Mouse (Mus musculus): Measurements from ENCODE around the gene Sh3tc1. TPM values are rescaled to one million over a fixed set of nuclear protein-coding genes. Genes with fewer than 3 reads are reported as not detected.

Gene Sh3tc1
- polyA plus RNA-seq, 1 experiment, result 0.01 TPM

DNA sequence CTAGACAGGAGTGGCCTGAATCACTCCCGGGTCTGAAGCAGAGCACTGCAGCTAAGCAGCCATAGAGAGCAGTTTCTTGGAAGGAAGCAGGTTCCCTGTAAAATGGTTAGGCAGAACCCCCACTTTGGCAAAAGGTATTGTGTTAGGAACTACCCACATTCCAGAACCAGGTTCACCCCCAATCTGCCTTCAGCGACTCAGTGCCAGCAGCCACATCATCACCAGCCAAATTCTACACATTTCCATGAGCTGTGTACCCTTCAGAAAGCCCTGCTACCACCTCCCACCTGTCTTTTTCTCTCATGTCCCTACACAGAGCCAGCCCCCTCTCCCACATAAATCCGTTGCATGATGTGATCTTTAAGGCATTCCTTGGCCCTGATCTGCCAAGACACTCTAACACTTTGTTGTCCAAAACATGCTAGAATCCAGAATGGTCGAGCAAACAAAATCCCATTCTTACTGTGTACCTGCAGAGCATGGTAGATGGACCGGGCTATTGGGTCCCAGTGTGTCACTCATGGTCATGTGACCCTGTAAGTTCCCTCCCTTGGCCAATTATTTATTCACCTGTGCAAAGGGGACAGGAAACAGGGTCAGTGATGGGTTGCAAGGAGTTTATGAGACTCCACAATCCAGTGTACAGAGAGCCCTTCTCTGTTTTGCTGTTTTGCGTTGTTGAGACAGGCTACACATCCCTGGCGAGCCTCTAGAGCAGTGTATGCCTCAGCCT is 4.4 kb upstream of the Sh3tc1 start:
- no peaks in the 10 kb centered on the region; the same call in 1 of the 2 replicates for H3K4me1 ChIP-seq (ENCODE audit: control insufficient read depth)
- TF ChIP-seq TAL1 (IDR thresholded peaks at IDR 0.05; ENCODE audit: low read length) (no peak), GATA1 (IDR thresholded peaks at IDR 0.05; ENCODE audit: low read length) (no peak)
- H3K36me3 ChIP-seq (ENCODE audit: control insufficient read depth), result no peaks in the 10 kb centered on the region
- H3K27me3 ChIP-seq (ENCODE audit: control insufficient read depth), result no peaks in the 10 kb centered on the region; the same call in 1 of the 2 replicates
- no peaks in the 10 kb centered on the region for H3K9me3 ChIP-seq (ENCODE audit: control insufficient read depth, low read length)
- H3K4me3 ChIP-seq (replicated peaks), result no peak overlapping the region

DNA sequence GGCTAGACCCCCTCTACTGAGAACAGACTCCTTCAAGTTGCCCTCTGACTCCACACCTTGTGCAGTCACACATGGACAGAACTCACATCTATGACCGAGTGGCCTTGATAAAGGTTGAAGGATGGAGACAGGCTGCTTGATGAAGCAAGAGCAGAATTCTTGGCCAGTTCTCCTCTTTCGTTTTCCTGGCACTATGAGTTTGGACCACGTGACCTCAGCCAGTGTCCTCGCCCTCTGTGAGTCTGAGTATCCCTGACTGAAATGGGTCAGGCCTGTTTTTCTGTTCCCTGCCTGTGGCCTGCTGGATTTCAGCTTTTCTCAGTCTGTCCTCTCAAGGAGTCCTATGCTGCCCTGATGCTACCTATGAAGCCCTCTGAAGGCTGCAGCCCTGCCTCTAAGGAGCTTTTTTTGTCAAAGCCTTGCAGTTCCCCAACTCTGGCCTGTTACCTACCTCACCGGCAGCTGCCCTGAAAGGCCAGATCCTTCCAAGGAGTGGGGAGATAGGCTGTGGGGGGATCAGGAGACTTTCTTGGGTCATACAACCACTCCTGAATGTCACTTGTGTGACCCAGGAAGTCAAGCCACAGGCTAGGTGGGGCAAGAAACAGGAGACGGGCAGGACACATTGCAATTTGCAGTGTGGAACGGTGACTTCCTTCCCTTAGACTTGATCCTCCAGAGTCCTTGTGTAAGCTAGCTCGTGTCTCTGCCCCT is 3.6 kb upstream of the Sh3tc1 start:
- Histone ChIP-seq H3K4me1 (ENCODE audit: control insufficient read depth) (no peaks in the 10 kb centered on the region; the same call in 1 of the 2 replicates), H3K27me3 (ENCODE audit: control insufficient read depth) (no peaks in the 10 kb centered on the region; the same call in 1 of the 2 replicates), H3K36me3 (ENCODE audit: control insufficient read depth) (no peaks in the 10 kb centered on the region), H3K9me3 (ENCODE audit: control insufficient read depth, low read length) (no peaks in the 10 kb centered on the region), H3K4me3 (replicated peaks) (no peak overlapping the region)
- TF ChIP-seq TAL1 (IDR thresholded peaks at IDR 0.05; ENCODE audit: low read length) (no peak), GATA1 (IDR thresholded peaks at IDR 0.05; ENCODE audit: low read length) (no peak)

DNA sequence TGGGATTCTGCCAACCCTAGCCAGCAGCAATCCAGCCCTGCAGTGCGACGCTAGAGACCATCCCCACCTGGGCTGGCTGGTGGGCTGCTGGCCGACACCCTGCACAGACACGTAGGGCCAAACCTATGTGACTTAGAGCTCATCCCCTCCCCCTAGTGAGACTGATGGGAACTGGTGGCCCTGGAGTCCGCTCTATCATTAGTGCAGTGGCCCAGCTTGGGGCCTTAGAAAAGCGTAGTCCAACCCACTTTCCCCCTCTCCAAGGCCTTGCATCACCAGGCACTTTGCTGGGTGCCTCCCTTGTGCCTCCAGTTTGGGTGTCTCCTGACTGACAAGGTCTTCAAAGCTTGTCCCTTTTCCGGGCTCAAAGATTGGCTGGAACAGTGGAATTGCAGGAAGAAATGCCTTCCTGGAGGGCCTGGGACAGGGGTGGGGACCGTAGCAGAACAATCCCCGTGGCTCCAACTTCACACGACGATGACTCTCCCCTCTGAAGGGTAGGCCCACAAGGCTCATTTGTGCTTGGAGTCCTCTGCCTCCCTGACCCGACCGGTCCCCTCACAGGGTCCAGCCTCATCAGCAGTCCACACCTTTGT is 1.5 kb upstream of the Sh3tc1 start:
- Histone ChIP-seq H3K4me1 (ENCODE audit: control insufficient read depth) (no peaks in the 10 kb centered on the region; the same call in 1 of the 2 replicates), H3K36me3 (ENCODE audit: control insufficient read depth) (no peaks in the 10 kb centered on the region), H3K4me3 (replicated peaks) (no peak overlapping the region), H3K9me3 (ENCODE audit: control insufficient read depth, low read length) (no peaks in the 10 kb centered on the region), H3K27me3 (ENCODE audit: control insufficient read depth) (no peaks in the 10 kb centered on the region; the same call in 1 of the 2 replicates)
- no peak for TF ChIP-seq TAL1 (IDR thresholded peaks at IDR 0.05; ENCODE audit: low read length)
- no peak for TF ChIP-seq GATA1 (IDR thresholded peaks at IDR 0.05; ENCODE audit: low read length)

- no peaks in the 10 kb centered on the region for H3K9me3 ChIP-seq (ENCODE audit: control insufficient read depth, low read length)
- no peaks in the 10 kb centered on the region; the same call in 1 of the 2 replicates for H3K4me1 ChIP-seq (ENCODE audit: control insufficient read depth)
- no peaks in the 10 kb centered on the region for H3K36me3 ChIP-seq (ENCODE audit: control insufficient read depth)
- H3K4me3 ChIP-seq (replicated peaks), result no peak overlapping the region
- no peaks in the 10 kb centered on the region; the same call in 1 of the 2 replicates for H3K27me3 ChIP-seq (ENCODE audit: control insufficient read depth)
- TF ChIP-seq TAL1 (IDR thresholded peaks at IDR 0.05; ENCODE audit: low read length) (no peak), GATA1 (IDR thresholded peaks at IDR 0.05; ENCODE audit: low read length) (no peak)
Observed at GRCm38 (mm10) chr5:35740716-35741115, 929 bp upstream of the Sh3tc1 start.

DNA sequence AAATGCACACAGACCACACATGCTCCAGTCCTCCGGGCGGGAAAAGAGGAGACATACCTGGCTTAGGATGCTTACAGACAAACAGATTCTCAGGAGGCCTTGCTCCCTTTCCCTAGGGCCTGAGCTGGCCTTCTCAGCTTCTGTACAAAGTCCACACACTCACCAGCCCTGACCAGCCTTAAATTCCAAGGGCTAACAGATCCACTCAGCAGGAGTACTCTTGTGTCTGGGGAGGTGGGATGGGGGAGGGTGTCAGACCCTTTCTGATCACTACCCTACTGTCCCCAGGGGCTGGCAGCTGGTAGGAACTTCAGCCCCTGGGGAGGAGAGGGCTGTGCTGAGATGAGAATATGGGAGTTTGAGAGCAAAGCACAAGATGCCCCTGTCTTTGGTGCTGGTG is 782 bp downstream of the Sh3tc1 start:
- Histone ChIP-seq H3K36me3 (ENCODE audit: control insufficient read depth) (no peaks in the 10 kb centered on the region), H3K9me3 (ENCODE audit: control insufficient read depth, low read length) (no peaks in the 10 kb centered on the region), H3K27me3 (ENCODE audit: control insufficient read depth) (no peaks in the 10 kb centered on the region; the same call in 1 of the 2 replicates), H3K4me1 (ENCODE audit: control insufficient read depth) (no peaks in the 10 kb centered on the region; the same call in 1 of the 2 replicates), H3K4me3 (replicated peaks) (no peak overlapping the region)
- no peak for TF ChIP-seq TAL1 (IDR thresholded peaks at IDR 0.05; ENCODE audit: low read length)
- no peak for TF ChIP-seq GATA1 (IDR thresholded peaks at IDR 0.05; ENCODE audit: low read length)

- Histone ChIP-seq H3K4me1 (ENCODE audit: control insufficient read depth) (no peaks in the 10 kb centered on the region; the same call in 1 of the 2 replicates), H3K4me3 (replicated peaks) (no peak overlapping the region), H3K9me3 (ENCODE audit: control insufficient read depth, low read length) (no peaks in the 10 kb centered on the region), H3K36me3 (ENCODE audit: control insufficient read depth) (no peaks in the 10 kb centered on the region), H3K27me3 (ENCODE audit: control insufficient read depth) (no peaks in the 10 kb centered on the region; the same call in 1 of the 2 replicates)
- TF ChIP-seq GATA1 (IDR thresholded peaks at IDR 0.05; ENCODE audit: low read length), result no peak
- no peak for TF ChIP-seq TAL1 (IDR thresholded peaks at IDR 0.05; ENCODE audit: low read length)
Observed at GRCm38 (mm10) chr5:35737231-35737901, 2.4 kb downstream of the Sh3tc1 start.

- no peaks in the 10 kb centered on the region for H3K36me3 ChIP-seq (ENCODE audit: control insufficient read depth)
- H3K9me3 ChIP-seq (ENCODE audit: control insufficient read depth, low read length), result no peaks in the 10 kb centered on the region
- H3K4me1 ChIP-seq (ENCODE audit: control insufficient read depth), result no peaks in the 10 kb centered on the region
- H3K27me3 ChIP-seq (ENCODE audit: control insufficient read depth), result no peaks in the 10 kb centered on the region
- TF ChIP-seq TAL1 (IDR thresholded peaks at IDR 0.05; ENCODE audit: low read length) (no peak), GATA1 (IDR thresholded peaks at IDR 0.05; ENCODE audit: low read length) (no peak)
- no peak overlapping the region for H3K4me3 ChIP-seq (replicated peaks)
Observed at GRCm38 (mm10) chr5:35733523-35733922, 6.3 kb downstream of the Sh3tc1 start.

DNA sequence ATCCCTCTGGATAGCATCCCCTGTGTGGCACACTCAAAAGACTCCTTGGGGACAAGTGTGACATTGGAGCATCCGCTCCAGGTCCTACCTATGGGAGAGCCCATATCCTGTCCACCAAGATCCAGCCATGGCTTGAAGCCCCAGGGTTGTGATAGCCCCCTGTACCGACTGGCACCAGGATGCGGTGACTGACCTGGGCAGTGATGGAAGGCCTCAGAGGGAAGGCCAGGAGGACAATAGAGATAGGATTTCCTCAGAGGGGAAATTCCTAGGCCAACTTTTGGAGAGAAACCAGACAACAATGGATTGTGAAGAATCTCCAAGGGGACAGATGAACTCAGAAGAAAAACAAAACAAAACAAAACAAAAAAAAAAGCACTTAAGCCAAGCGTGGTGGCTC is 8.8 kb downstream of the Sh3tc1 start:
- H3K9me3 ChIP-seq (ENCODE audit: control insufficient read depth, low read length), result no peaks in the 10 kb centered on the region
- no peaks in the 10 kb centered on the region for H3K27me3 ChIP-seq (ENCODE audit: control insufficient read depth)
- H3K36me3 ChIP-seq (ENCODE audit: control insufficient read depth), result no peaks in the 10 kb centered on the region
- H3K4me3 ChIP-seq (replicated peaks), result no peak overlapping the region
- no peak for TF ChIP-seq GATA1 (IDR thresholded peaks at IDR 0.05; ENCODE audit: low read length)
- no peak for TF ChIP-seq TAL1 (IDR thresholded peaks at IDR 0.05; ENCODE audit: low read length)
- no peaks in the 10 kb centered on the region for H3K4me1 ChIP-seq (ENCODE audit: control insufficient read depth)
